Mouse (Mus musculus) retina, embryonic 14.5 days (tissue): ENCODE measurements around the gene Bcl7c.
"Not testable (repeated sequence)": the region's sequence is repeated elsewhere in the genome, so short reads cannot be mapped to it uniquely, and the experiment has no call there.

Source experiments
- DNase-seq: peaks from one replicate; pipeline ENCODE4 v3.0.0-alpha.2; 2015; ENCODE audit warnings: low spot score

Gene Bcl7c

GRCm38 (mm10) chr7:127647576-127647975, 61.2 kb downstream of the Bcl7c start:
- not testable (repeated sequence) for DNase-seq

GRCm38 (mm10) chr7:127646363-127646762, 62.4 kb downstream of the Bcl7c start:
- no peak for DNase-seq

GRCm38 (mm10) chr7:127642254-127642653, 66.5 kb downstream of the Bcl7c start:
- DNase-seq, result no peak

GRCm38 (mm10) chr7:127641260-127641659, 67.5 kb downstream of the Bcl7c start:
- DNase-seq, result no peak

- peak; percentile 82 for DNase-seq
Observed at GRCm38 (mm10) chr7:127636963-127637362, 71.8 kb downstream of the Bcl7c start.

GRCm38 (mm10) chr7:127631416-127631815, 77.3 kb downstream of the Bcl7c start:
- no peak for DNase-seq

GRCm38 (mm10) chr7:127628646-127629045, 80.1 kb downstream of the Bcl7c start:
- no peak for DNase-seq

GRCm38 (mm10) chr7:127626471-127626870, 82.3 kb downstream of the Bcl7c start:
- no peak for DNase-seq

- no peak for DNase-seq
Observed at GRCm38 (mm10) chr7:127626039-127626438, 82.7 kb downstream of the Bcl7c start.

- not testable (repeated sequence) for DNase-seq
Observed at GRCm38 (mm10) chr7:127618402-127618801, 90.3 kb downstream of the Bcl7c start.

- peak; percentile 22 for DNase-seq
Observed at GRCm38 (mm10) chr7:127617962-127618361, 90.8 kb downstream of the Bcl7c start.

GRCm38 (mm10) chr7:127616881-127617280, 91.9 kb downstream of the Bcl7c start:
- no peak for DNase-seq

GRCm38 (mm10) chr7:127616336-127616735, 92.4 kb downstream of the Bcl7c start:
- no peak for DNase-seq

GRCm38 (mm10) chr7:127614891-127615843, 93.6 kb downstream of the Bcl7c start, which contains the start of gene Zfp629:
Zfp629 (minus strand) TSS chr7:127615797.
- peak; percentile 92 for DNase-seq

- peak; percentile 56 for DNase-seq
Observed at GRCm38 (mm10) chr7:127614511-127614890, 94.2 kb downstream of the Bcl7c start.

GRCm38 (mm10) chr7:127614091-127614490, 94.6 kb downstream of the Bcl7c start:
- no peak for DNase-seq

GRCm38 (mm10) chr7:127613501-127613900, 95.2 kb downstream of the Bcl7c start:
- no peak for DNase-seq

GRCm38 (mm10) chr7:127611561-127611960, 97.2 kb downstream of the Bcl7c start:
- no peak for DNase-seq
